Mouse (Mus musculus) retina, adult 2 months (tissue): Measurements from ENCODE around the gene Gtf3a.

Experiments used
- DNase-seq: peaks from one replicate; pipeline ENCODE4 v3.0.0-alpha.2; 2012; ENCODE audit warnings: low read depth, low spot score

Gene Gtf3a

GRCm38 (mm10) chr5:146981376-146981775 lies 32.9 kb downstream of the Gtf3a start:
- no peak for DNase-seq

- peak; percentile 55 for DNase-seq
Measured at GRCm38 (mm10) chr5:146983216-146983615, 34.8 kb downstream of the Gtf3a start.

GRCm38 (mm10) chr5:146985725-146986433 lies 37.4 kb downstream of the Gtf3a start:
- DNase-seq = no peak

- DNase-seq = no peak
Measured at GRCm38 (mm10) chr5:146987588-146987987, 39.1 kb downstream of the Gtf3a start.

- DNase-seq = no peak
Measured at GRCm38 (mm10) chr5:146989051-146989450, 40.6 kb downstream of the Gtf3a start.

- no peak for DNase-seq
Measured at GRCm38 (mm10) chr5:146993509-146993908, 45.1 kb downstream of the Gtf3a start.

- DNase-seq = no peak
Measured at GRCm38 (mm10) chr5:146994973-146995372, 46.5 kb downstream of the Gtf3a start.

GRCm38 (mm10) chr5:146996812-146997211 lies 48.4 kb downstream of the Gtf3a start:
- DNase-seq = no peak

- DNase-seq = no peak
Measured at GRCm38 (mm10) chr5:146998802-146999201, 50.3 kb downstream of the Gtf3a start.

- DNase-seq = no peak
Measured at GRCm38 (mm10) chr5:147001312-147001711, 52.9 kb downstream of the Gtf3a start.

GRCm38 (mm10) chr5:147003303-147003702 lies 54.8 kb downstream of the Gtf3a start:
- DNase-seq = no peak
